Mouse (Mus musculus) mouse trophoblast stem cell (cell line): ENCODE data around the gene Atp6v1fnb.

Source experiments
- in situ Hi-C, 2 experiments: fragments of 300-500 bp; cut with MseI, MboI; formaldehyde crosslinking; loops; 2 replicates in 1 of 2; 3 replicates in 1 of 2; pipeline ENCODE4 v1.15.1; 2025

The Atp6v1fnb gene

GRCm38 (mm10) chr6:29471137-29471536 lies at the start of gene Atp6v1fnb:
Atp6v1fnb (plus strand) TSS chr6:29471437.
- in situ Hi-C loops, result no loop called here

DNA sequence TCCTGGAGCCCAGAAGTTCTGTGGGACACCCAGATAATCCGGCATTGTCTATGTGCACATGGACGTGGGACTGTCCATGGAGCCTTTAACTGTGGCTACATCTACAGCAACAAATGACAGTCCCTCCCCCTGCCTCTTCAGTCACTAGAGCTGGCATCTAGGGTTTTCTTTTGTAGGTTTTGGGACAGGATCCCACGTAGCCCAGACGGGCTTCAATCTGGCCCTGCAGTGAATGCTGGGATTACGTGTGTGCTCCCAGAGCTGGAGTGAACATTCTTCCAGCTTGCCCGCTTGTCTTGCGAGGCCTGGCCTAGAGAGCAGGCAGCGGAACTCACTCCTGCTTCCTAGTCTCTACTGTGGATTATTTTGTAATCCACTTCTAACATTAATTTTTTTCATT lies 46.1 kb upstream of the Atp6v1fnb start:
- in situ Hi-C loops, result no loop called here

DNA sequence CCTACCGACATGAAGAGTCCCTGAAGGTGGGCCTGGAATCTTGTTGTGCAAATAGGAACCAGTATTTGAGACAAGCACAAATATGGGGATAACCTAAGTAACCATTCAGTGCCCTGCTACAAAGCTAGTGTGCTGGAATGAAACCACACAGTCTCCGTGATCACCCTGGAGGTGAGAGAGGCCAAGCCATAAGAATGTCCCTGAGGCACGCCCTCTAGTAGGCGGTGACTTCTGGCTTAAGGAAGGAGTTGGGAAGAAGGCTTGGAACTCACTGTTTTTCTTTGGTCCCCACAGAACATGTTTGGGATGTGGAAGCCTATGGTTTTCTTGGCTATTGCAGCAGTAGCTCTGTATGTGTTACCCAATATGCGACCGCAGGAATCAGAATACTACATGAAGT lies 44.9 kb upstream of the Atp6v1fnb start:
- in situ Hi-C loops, result no loop called here

DNA sequence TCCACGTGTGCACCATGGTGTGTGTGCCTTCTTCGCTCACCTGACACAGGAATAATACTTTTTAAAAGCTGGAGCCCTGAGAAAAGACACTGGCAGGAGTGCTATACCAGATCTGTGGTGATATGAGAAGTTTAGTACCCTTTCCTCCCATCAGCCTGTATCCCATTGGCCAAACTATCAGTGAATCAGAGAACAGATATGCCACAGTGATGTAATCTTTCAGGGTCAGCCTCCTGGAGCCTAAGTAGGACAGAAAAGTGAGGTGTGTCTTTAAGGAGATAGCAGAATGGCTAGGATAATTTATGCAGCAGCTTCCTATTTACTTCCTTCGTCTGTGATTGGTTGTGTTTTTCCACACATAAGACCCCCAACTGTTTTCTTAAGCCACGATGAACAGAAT lies 43.1 kb upstream of the Atp6v1fnb start:
- in situ Hi-C loops, result no loop called here

GRCm38 (mm10) chr6:29430681-29431420 lies 40.4 kb upstream of the Atp6v1fnb start:
- in situ Hi-C loops, result no loop called here

DNA sequence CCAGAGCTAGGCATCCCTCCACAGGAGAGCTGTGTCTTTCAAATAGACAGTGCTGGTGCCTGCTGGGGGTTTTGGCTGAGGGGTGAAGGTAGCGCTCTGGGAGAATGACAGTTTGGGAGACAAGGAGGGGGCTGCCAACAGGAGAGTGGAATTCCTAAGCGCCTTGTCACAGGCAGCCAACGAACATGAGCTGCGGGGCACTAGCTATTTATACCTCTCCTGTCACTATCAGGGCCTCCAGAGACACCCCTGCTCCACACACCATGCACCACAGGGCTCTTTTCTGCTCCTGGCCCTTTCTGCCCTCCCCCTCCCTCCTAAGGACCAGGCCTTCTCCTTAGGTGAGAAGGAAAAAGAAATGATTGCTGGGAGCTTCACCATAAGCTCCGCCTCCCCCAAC lies 39.8 kb upstream of the Atp6v1fnb start:
- in situ Hi-C loops, result no loop called here

GRCm38 (mm10) chr6:29432156-29432555 lies 39.1 kb upstream of the Atp6v1fnb start:
- in situ Hi-C loops, result no loop called here

DNA sequence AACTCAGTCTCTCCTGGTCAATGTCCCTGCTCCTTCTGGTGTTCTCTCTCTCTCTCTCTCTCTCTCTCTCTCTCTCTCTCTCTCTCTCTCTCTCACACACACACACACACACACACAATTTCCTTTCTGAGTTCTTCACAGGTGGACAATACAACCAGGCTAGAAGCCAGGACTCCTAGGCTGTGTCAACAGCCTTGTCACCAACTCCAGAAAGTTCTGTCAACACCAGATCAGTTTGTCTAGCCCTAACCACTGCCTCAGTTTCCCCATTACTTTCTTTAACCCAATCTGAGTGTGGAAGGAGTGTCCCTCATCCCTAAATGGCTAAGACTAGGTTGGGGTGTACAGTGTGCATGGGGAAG lies 38.6 kb upstream of the Atp6v1fnb start:
- in situ Hi-C loops, result no loop called here

- in situ Hi-C loops, result no loop called here
These were observed 38.0 kb upstream of the Atp6v1fnb start, which contains the start of gene Flnc for GRCm38 (mm10) chr6:29433038-29433803. Flnc (plus strand) TSS chr6:29433256.

DNA sequence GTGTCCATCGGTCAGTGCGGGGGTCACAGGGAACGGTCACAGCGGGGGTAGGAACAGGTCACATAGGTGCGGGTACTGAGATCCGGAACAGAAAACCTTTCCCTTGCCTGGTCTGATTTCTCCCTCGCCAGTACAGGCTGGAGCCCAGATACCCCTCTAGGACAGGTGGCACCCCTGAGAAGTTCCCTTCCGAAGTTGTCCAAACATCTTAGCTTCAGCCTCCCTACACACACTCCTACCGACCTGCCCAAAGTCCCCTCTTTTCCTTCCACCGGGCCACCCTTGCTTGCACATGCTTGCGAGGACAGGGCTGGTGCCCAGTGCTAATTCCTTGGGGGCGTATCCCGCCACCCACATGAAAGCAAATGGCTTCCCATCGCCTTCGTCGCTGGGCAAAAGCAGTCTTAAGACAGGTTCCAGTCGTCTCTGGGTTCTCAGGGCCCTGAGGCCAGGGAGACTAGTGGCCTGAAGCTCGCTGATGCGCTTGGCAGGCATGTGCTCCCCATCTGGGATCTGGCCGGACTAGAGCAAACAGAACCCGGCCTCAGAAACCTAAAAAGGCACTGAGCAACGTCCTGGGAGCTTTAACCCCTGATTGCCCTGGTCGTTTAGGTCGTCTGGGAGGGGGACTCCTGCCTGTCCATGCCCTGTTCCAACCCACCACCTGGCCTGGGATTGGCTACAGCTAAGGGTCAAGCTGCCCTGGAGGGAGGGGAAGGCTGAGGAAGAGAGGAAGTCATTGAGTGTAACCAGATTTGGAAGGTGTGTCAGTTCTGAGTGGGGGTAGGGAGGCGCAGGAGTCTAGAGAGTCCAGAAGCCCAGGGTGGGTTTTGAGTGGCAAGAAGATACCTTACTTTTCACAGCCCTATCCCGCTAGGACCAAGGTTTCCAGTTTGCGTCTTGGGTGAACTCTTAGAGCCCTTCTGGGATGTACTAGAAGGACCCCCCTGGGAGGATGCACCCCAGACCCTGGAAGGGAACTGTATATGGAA lies 37.1 kb upstream of the Atp6v1fnb start:
- in situ Hi-C loops, result no loop called here

DNA sequence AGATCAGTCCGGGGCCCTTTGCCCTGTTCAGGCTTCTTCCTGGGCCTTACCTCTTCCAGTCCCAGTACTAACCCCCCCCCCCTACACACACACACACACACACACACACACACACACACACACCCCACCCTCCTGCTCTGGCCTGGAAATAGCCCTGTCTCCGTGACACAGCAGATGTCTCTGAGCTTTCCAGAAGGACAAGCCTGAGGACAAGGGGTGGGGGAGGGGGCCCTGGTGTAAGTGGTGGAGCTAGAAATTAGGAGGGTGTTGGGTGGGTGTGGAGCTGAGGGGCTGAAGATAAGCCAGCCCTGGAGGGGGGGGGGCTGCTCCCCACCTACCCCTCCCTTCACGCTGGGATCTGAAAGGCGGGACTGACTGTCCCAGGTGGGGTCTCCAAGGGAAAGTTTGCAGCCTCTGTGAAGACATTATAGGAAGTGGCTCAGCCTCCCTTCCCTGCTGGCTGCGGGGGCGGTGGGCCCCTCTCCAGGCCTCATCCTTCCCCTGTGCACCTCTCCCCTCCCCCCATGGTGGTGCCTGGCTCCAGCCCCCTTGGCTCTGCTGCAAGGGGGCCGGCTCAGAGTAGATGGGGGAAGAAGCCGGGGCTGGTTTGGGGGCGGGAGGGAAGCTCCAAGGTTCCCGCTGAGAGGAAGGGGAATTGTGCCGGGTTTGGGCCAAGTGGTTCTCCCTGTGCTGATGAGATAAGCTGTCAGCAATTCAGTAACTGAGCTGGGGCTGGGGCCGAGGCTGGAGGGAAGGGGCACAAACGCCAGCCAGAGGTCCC lies 36.1 kb upstream of the Atp6v1fnb start:
- in situ Hi-C loops, result no loop called here

GRCm38 (mm10) chr6:29435940-29436451 lies 35.2 kb upstream of the Atp6v1fnb start:
- in situ Hi-C loops, result no loop called here

DNA sequence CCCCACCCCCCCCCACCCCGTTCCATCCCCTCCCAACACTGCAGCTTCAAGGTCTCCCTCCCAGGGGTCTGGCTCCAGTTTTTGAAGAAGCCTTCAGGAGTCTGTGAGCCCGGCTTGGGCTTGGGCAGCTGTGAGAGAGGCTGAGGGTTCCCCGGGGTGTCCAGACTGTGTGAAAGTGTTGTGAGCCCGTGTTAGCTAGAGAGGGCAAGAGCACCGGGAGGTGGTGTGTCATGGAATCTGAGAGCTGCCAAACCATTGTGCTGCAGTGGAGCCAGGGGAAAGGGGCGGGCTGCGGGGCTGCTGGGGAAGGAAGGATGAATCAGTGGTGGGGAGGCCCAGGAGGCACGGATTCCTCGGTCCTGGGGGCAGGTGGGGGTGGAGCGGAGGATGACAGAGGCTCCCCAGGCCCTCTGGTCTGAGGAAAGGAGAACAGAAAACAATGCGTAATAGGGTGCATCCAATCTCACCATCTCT lies 34.7 kb upstream of the Atp6v1fnb start:
- in situ Hi-C loops, result no loop called here

GRCm38 (mm10) chr6:29439251-29439650 lies 32.0 kb upstream of the Atp6v1fnb start:
- in situ Hi-C loops, result no loop called here

DNA sequence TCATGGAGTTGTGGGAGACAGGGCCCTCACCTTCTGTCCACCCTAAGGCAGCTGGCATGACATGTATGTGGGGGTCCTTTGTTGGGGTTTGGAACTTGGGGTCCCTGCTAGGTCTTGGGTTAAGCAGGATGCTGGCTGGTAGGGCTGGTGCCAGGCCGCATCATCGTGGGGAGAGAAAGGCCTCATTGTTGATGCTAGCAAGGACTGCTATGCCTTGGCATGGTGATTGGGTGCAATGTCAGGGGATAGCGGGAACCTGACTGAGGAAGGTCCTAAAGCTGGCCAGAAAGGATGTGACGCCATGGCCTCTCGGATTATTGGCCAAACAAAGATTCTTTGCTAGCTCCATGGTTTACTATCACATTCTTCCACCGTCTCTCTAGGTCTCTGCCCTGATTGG lies 31.4 kb upstream of the Atp6v1fnb start:
- in situ Hi-C loops, result no loop called here

GRCm38 (mm10) chr6:29444773-29445172 lies 26.5 kb upstream of the Atp6v1fnb start:
- in situ Hi-C loops, result no loop called here

GRCm38 (mm10) chr6:29445354-29445753 lies 25.9 kb upstream of the Atp6v1fnb start:
- in situ Hi-C loops, result no loop called here

- in situ Hi-C loops, result no loop called here
These were observed 21.4 kb upstream of the Atp6v1fnb start for GRCm38 (mm10) chr6:29449858-29450257.

GRCm38 (mm10) chr6:29450667-29451066 lies 20.6 kb upstream of the Atp6v1fnb start:
- in situ Hi-C loops, result no loop called here

GRCm38 (mm10) chr6:29461502-29461901 lies 9.7 kb upstream of the Atp6v1fnb start:
- in situ Hi-C loops, result no loop called here

GRCm38 (mm10) chr6:29463388-29463787 lies 7.8 kb upstream of the Atp6v1fnb start:
- in situ Hi-C loops, result no loop called here
